Mouse (Mus musculus): ENCODE measurements around the gene Uck2.
A peak's percentile ranks its signal among the peaks of the same experiment; 100 is the strongest.

Gene Uck2

GRCm38 (mm10) chr1:167285320-167285355, at the start of gene Uck2:
Gene Uck2, minus strand, starts transcription at chr1:167285320.
- no peak for DNase-seq

- no peak for DNase-seq
These were observed 46.0 kb upstream of the Uck2 start for GRCm38 (mm10) chr1:167331106-167331505.

GRCm38 (mm10) chr1:167328776-167329175, 43.7 kb upstream of the Uck2 start:
- DNase-seq = no peak

GRCm38 (mm10) chr1:167321691-167322090, 36.6 kb upstream of the Uck2 start:
- DNase-seq = no peak

DNA sequence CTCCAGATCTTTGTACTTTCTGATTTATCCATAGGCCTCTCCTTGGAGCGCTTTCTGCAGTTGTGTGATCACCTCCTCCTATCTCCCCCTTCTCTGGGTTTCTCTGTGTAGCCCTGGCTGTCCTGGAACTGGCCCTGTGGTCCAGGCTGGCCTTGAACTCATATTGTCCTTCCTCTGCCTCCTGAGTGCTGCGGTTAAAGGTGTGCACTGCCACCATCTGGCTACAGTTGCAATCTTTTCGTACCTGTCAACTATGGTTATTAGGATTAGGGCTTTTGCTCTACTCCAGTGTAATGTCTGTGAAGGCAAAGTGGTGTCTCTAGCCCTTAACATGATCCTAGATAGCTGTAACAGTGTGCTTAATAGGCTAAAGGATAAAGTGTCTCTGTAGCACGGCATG, 28.1 kb upstream of the Uck2 start:
- no peak for DNase-seq

GRCm38 (mm10) chr1:167312367-167312766, 27.2 kb upstream of the Uck2 start:
- no peak for DNase-seq

- peak; percentile 99 for DNase-seq
These were observed 23.3 kb upstream of the Uck2 start, which contains the start of gene Tmco1 for GRCm38 (mm10) chr1:167308261-167309054. Gene Tmco1, plus strand, starts transcription at chr1:167308378.

DNA sequence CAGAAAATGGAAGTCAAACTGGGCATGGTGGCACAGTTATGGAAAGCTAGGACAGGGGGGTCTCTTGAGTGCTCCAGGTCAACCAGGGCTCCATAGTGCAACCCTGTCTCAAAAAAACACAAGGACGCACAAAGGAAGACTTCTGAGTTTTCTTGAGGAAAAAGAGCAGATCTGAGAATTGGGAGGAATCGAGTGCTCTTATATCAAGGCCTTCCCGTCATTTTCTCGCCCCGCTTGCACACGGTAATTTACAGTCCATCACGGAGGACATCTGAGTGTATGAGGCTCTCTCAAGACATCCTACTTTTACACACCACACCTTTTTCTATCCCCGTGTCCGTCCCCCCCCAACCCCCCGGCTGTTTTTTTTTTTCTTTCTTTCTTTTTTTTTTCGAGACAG, 22.6 kb upstream of the Uck2 start:
- no peak for DNase-seq

DNA sequence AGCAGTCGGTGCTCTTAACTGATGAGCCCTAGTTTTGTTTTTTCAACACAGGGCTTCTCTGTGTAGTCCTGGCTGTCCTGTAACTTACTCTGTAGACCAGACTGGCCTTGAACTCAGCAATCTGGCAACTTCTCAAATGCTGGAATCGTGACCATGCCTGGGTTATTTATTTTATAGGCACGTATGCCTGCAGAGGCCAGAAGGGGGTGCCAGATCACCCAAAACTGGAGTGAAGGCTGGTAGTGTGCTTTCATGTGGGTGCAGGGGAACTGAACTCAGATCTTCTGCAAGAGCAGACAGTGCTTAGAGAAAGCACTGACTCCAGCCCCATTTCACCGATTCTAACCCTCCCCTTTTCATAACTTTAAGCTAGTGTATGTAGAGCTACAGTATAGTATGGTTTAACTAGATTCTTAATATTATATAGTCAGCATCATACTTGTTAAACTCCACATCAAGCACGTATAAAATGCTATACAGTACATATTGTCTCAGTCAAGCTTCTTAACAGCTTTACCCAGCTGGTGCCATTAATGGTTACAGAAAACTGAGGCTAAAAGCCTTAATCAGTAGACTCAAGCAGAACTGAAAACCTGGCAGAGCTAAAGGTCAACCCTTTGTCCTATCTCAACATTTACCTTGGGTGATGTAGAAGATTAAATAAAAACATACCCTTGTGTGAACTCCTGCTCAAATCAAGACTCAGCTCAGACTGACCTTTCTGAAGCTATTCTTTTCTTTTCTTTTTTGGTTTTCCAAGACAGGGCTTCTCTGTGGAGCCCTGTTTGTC, 21.5 kb upstream of the Uck2 start:
- peak; percentile 21 for DNase-seq

GRCm38 (mm10) chr1:167305501-167306137, 20.5 kb upstream of the Uck2 start:
- no peak for DNase-seq

- no peak for DNase-seq
These were observed 15.0 kb upstream of the Uck2 start for GRCm38 (mm10) chr1:167300122-167300521.

DNA sequence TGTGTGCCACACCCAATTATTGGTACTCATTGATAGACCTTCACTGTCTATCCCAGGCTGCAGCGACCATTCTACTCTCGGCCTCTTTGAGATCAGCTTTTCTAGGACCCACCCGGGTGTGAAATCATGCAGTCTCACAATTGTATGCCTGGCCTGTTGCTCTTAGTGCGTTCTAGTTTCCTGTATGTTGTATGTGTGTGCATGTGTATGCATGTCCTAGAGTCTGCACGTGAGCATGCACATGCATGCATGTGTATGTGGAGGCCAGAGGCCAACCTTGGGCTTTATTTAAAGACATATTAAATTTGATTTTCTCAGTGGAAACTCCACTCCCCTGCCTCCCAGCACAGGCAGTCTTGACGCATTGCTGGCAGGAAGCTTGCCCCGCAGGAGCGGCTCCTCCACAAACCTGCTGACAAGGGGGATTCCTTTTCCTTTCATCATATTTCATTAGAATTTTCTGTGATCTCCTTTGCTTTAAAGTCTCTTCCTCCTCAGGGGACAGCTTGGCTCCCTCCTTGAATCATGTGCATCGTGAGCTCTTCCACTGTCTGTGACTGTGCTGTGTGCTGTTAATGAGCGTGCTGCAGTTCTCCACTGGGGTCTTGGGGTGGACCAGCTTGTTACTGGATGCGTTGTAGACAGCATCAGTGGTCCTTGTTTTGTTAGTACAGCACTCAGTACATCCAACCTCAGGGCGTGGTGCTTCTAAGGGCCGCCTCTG, 10.7 kb upstream of the Uck2 start:
- no peak for DNase-seq

GRCm38 (mm10) chr1:167292447-167292846, 7.3 kb upstream of the Uck2 start:
- DNase-seq = no peak

GRCm38 (mm10) chr1:167291610-167292009, 6.5 kb upstream of the Uck2 start:
- DNase-seq = no peak

DNA sequence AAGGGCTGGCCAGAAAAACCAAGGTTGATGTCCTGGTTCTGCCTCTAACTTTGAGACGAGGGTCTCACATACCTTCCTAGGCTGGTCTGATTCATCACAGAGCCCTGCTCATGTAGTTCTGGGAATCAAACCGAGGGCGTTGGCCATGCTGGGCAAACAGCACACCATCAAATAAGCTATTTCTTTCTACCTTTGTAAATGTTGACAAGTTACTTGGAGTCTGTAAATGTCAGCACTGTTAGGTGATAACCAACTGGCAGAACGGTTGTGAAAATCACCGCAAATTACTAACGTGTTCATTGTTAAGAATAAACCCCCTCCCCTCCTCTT, 5.1 kb upstream of the Uck2 start:
- no peak for DNase-seq

DNA sequence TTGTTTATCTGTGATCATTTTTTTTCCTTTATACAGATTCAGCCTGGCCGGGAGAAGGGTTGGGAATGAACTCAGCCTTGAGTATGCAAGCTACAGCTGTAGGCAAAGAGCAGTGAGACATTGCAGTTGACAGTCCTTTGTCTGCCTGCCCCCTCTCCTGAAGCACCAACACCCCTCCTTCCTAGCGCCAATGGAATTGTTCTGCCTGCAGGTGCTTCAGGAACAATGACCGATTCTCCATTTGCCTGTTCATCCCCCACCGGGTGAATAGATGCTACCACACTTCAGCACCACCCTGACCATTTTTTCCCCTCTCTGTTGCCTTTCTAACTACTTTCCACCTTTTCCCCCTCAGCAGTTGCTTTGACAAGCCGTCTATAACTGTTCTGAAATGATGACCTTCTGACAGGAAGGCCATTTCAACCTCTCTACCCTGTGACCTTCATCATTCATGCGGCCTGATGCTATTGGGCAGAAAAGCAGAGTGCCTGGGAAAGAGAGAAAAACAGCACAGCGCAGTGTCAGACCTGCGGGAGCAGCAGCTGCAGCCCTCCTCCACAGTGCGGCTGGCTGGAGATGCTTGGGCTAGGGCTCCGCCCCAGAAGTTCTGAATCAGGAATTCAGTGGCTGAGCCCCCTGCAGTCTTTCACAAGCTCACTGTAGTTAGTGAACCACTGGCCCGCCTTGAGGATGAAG, 4.6 kb upstream of the Uck2 start:
- DNase-seq = peak; percentile 25

DNA sequence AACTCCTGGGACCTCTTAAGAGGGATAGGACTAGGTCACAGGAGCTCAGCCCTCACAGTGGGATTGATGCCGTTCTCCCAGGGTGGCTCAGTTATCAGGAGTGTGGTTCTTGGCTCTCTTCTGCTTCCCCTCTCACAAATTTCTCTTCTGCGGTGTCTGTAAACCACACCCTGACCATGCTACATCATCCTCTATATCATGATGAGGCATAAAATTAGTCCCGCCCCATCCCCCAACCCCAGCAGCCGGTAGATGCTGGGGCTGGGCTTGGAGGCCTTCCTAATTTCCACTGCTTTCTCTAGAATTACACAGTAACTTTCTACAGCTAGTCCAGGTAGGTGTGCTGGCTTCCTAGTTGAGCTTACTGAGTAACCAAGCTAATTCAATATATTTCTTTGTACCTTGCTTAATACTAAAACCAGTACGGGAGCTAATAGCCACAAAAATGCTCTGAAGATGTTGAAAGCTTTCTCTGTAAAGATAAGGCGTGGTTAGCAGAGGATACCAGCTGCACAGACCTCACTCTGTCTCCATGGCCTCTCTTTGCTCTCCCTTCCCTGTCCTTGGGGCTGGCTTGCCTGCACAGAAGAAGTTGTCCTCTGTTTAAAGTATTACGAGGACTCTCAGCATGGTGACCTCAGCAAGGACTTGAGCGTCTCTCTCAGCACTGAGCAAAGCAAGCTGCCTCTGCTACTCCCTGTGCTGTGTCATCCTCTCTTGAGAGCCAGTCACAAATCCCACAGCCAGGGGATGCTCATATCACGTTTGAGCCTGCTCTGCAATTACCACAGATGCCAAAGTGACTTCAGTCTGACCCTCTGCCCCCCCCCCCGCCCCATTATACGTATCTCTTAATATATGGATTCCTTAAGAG, 3.8 kb upstream of the Uck2 start:
- DNase-seq = no peak

- no peak for DNase-seq
These were observed 2.0 kb upstream of the Uck2 start for GRCm38 (mm10) chr1:167287156-167287555.

GRCm38 (mm10) chr1:167285356-167285755, 236 bp upstream of the Uck2 start:
- no peak for DNase-seq

DNA sequence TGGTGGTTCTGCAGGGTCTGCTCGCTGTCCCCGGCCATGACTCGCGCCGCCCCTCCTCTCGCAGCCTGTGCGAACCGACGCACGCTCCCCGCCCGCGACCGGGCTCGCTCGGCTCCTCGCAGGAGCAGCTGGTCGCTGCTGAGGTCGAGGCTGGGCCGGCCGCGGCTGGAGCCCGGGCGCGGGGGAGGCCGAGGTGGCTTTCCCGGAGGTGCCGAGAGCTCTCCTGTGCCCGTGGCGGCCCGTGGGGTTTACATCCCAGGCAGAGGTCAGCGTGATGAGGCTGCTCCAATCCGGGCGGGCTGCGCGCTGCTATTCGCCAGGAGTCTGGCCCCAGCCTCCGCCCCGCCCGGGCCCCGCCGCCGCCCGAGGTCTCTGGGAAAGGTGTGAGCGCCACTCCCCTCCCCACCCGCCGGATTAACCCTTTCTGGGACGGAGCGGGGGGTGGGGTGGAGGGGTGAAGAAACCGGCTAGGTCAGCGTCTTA, 242 bp downstream of the Uck2 start:
- peak; percentile 85 for DNase-seq

- DNase-seq = peak; percentile 75
These were observed 773 bp downstream of the Uck2 start for GRCm38 (mm10) chr1:167284258-167284836.
